8 mouse cellular contexts compared by ENCODE assay signal in genomic region chr2:31670551-31671035, GRCm38 (mm10). TPM values are rescaled to one million over a fixed set of nuclear protein-coding genes. Genes with fewer than 3 reads are reported as not detected.
A peak's percentile ranks its signal among the peaks of the same experiment; 100 is the strongest.
DNase-seq lines count a peak whose midpoint lies in the region; ATAC-seq and TF ChIP-seq lines count a peak whose summit lies in the region.

Exosc2 (plus strand) TSS chr2:31670715.

- H3K4me1 ChIP-seq in embryonic facial prominence, embryonic 13.5 days: peaks cover 14% of the 10 kb centered on the region
- peaks cover 3% of the 10 kb centered on the region; the same call in 1 of the 2 replicates for H3K4me1 ChIP-seq in kidney, adult 2 months (ENCODE audit: control insufficient read depth, insufficient read depth, low read length)
- H3K4me1 ChIP-seq in limb, embryonic 12.5 days (replicated peaks): peaks cover 15% of the 10 kb centered on the region
- peaks cover 20% of the 10 kb centered on the region for H3K4me1 ChIP-seq in midbrain, embryonic 15.5 days
- peaks cover 4% of the 10 kb centered on the region; the same call in 1 of the 2 replicates for H3K4me1 ChIP-seq in spleen, adult 2 months (ENCODE audit: control insufficient read depth, insufficient read depth, insufficient read length)

- no peak for TF ChIP-seq CTCF in kidney, adult 2 months (conservative IDR thresholded peaks at IDR 0.05; ENCODE audit: insufficient read depth, insufficient read length, low read depth, low read length)
- TF ChIP-seq CTCF in spleen, adult 2 months (IDR thresholded peaks at IDR 0.05; ENCODE audit: extremely low read depth, insufficient read depth, insufficient read length, insufficient replicate concordance): no peak

- peak; percentile 90 for DNase-seq in 3134 (ENCODE audit: extremely low read depth, insufficient read length, low spot score)
- peak; percentile 90 to 92 for DNase-seq in adrenal gland, postnatal 36 days
- peak; percentile 93 to 96 for DNase-seq in heart, adult 18-20 months
- peak; percentile 97 for DNase-seq in kidney, adult 2 months
- DNase-seq in spleen, adult 2 months (ENCODE audit: low read depth in 1 of 2, low spot score in 2 of 2): peak; percentile 85 to 91

- H3K27me3 ChIP-seq in embryonic facial prominence, embryonic 13.5 days: no peaks in the 10 kb centered on the region
- no peaks in the 10 kb centered on the region for H3K27me3 ChIP-seq in kidney, adult 2 months (replicated peaks; ENCODE audit: control insufficient read depth, insufficient read depth, low read length)
- peaks cover 3% of the 10 kb centered on the region; the same call in 1 of the 2 replicates for H3K27me3 ChIP-seq in limb, embryonic 12.5 days
- H3K27me3 ChIP-seq in midbrain, embryonic 15.5 days (replicated peaks): 0 out of 2 replicates have a peak, but pooled peaks cover 5% of the 10 kb centered on the region
- no peaks in the 10 kb centered on the region for H3K27me3 ChIP-seq in spleen, adult 2 months (ENCODE audit: control insufficient read depth, insufficient read depth, low read length)

- peak within 1 kb of the TSS; percentile 76 for H3K4me3 ChIP-seq in embryonic facial prominence, embryonic 13.5 days
- peak within 1 kb of the TSS; percentile 99 for H3K4me3 ChIP-seq in kidney, adult 2 months (ENCODE audit: insufficient read depth, low read depth, low read length)
- peak within 1 kb of the TSS; percentile 74 for H3K4me3 ChIP-seq in limb, embryonic 12.5 days (replicated peaks)
- H3K4me3 ChIP-seq in midbrain, embryonic 15.5 days: peak within 1 kb of the TSS; percentile 76
- H3K4me3 ChIP-seq in spleen, adult 2 months (ENCODE audit: extremely low read depth, insufficient read depth, insufficient read length): peak within 1 kb of the TSS; percentile 88

- peak within 1 kb of the TSS; percentile 90 for H3K9ac ChIP-seq in embryonic facial prominence, embryonic 13.5 days
- H3K9ac ChIP-seq in limb, embryonic 12.5 days (replicated peaks): peak within 1 kb of the TSS; percentile 83
- peak within 1 kb of the TSS; percentile 59 for H3K9ac ChIP-seq in midbrain, embryonic 15.5 days

- peak; percentile 93 for ATAC-seq in embryonic facial prominence, embryonic 13.5 days (ENCODE audit: insufficient number of reproducible peaks, insufficient read depth, low FRiP score, low TSS enrichment, low read depth)
- ATAC-seq in limb, embryonic 12.5 days (ENCODE audit: insufficient number of reproducible peaks, insufficient read depth, low FRiP score, low TSS enrichment, low read depth): peak; percentile 96
- ATAC-seq in midbrain, embryonic 15.5 days (replicated peaks): peak; percentile 97

- under 1% methylated on average over 27 of the region's 27 CpGs for WGBS in embryonic facial prominence, embryonic 13.5 days
- WGBS in kidney, adult 2 months: under 1% methylated on average over 27 of the region's 27 CpGs
- WGBS in limb, embryonic 12.5 days: under 1% methylated on average over 27 of the region's 27 CpGs
- WGBS in midbrain, embryonic 15.5 days: 1% methylated on average over 27 of the region's 27 CpGs
- 2% methylated on average over 27 of the region's 27 CpGs for WGBS in spleen, adult 2 months

- peak within 1 kb of the TSS; percentile 87 for H3K4me2 ChIP-seq in embryonic facial prominence, embryonic 13.5 days
- peak within 1 kb of the TSS; percentile 79 for H3K4me2 ChIP-seq in limb, embryonic 12.5 days
- peak within 1 kb of the TSS; percentile 71 for H3K4me2 ChIP-seq in midbrain, embryonic 15.5 days

- H3K27ac ChIP-seq in embryonic facial prominence, embryonic 13.5 days: peak within 1 kb of the TSS; percentile 87
- H3K27ac ChIP-seq in kidney, adult 2 months (ENCODE audit: insufficient read depth, low read depth, low read length): no peak within 1 kb of the TSS; the same call in 1 of the 2 replicates
- H3K27ac ChIP-seq in limb, embryonic 12.5 days: peak within 1 kb of the TSS; percentile 82
- H3K27ac ChIP-seq in midbrain, embryonic 15.5 days: 0 out of 2 replicates have a peak within 1 kb of the TSS, but pooled peaks have one; percentile 44
- H3K27ac ChIP-seq in spleen, adult 2 months (ENCODE audit: insufficient read depth, low read length): no peak within 1 kb of the TSS

- H3K36me3 ChIP-seq in embryonic facial prominence, embryonic 13.5 days: peaks cover 33% of the 10 kb centered on the region
- peaks cover 2% of the 10 kb centered on the region; the same call in 1 of the 2 replicates for H3K36me3 ChIP-seq in kidney, adult 2 months (ENCODE audit: control insufficient read depth, insufficient read depth, low read length)
- peaks cover 36% of the 10 kb centered on the region for H3K36me3 ChIP-seq in limb, embryonic 12.5 days
- H3K36me3 ChIP-seq in midbrain, embryonic 15.5 days (replicated peaks): peaks cover 6% of the 10 kb centered on the region; the same call in 1 of the 2 replicates
- H3K36me3 ChIP-seq in spleen, adult 2 months (ENCODE audit: control insufficient read depth, insufficient read depth, low read length): peaks cover 13% of the 10 kb centered on the region

- H3K9me3 ChIP-seq in embryonic facial prominence, embryonic 13.5 days: no peaks in the 10 kb centered on the region
- H3K9me3 ChIP-seq in limb, embryonic 12.5 days: no peaks in the 10 kb centered on the region
- H3K9me3 ChIP-seq in midbrain, embryonic 15.5 days: no peaks in the 10 kb centered on the region

- TF ChIP-seq POLR2A in kidney, adult 2 months (IDR thresholded peaks at IDR 0.05; ENCODE audit: low read depth, low read length): peak; percentile 89
- TF ChIP-seq POLR2A in spleen, adult 2 months (IDR thresholded peaks at IDR 0.05; ENCODE audit: low read depth, low read length): peak; percentile 88

RNA-seq across cellular contexts. Expression of gene Exosc2, which starts in this region (rescaled TPM):
- 10 to 100 TPM; 24.7 to 29.5 TPM for total RNA-seq in adrenal gland, postnatal 36 days (2021)
- 77.0 and 83.8 TPM in 2 replicates for polyA plus RNA-seq in embryonic facial prominence, embryonic 13.5 days (2015; fragmentation: Nextera tagmentation; extraction: Ambion mirVana)
- total RNA-seq in heart, adult 18-20 months (2021): 10 to 100 TPM in 1 of 2 experiments, 1 to 10 TPM in 1; 8.2 to 10.1 TPM
- 9.8 and 11.4 TPM in 2 replicates for polyA plus RNA-seq in kidney, adult 2 months (2012; rRNA removed)
- 88.3 and 94.9 TPM in 2 replicates for polyA plus RNA-seq in limb, embryonic 12.5 days (2016; fragmentation: Nextera tagmentation; extraction: Ambion mirVana)
- polyA plus RNA-seq in midbrain, embryonic 15.5 days (2015; fragmentation: Nextera tagmentation; extraction: Ambion mirVana): 40.3 and 46.0 TPM in 2 replicates
- 8.2 and 9.1 TPM in 2 replicates for polyA plus RNA-seq in spleen, adult 2 months (2012; rRNA removed)

Comparison
In these comparisons a context has a peak if more than half of its experiments do, and no peak if none do; other contexts are left out.
1. H3K27ac ChIP-seq: peak in embryonic facial prominence, embryonic 13.5 days (single experiment), limb, embryonic 12.5 days (single experiment) and midbrain, embryonic 15.5 days (single experiment); none in kidney, adult 2 months (single experiment) and spleen, adult 2 months (single experiment).
2. Peak in every context shown above with its lines, with median percentiles within 50 percentile points of each other: DNase-seq, ATAC-seq, H3K4me2 ChIP-seq, H3K4me3 ChIP-seq and H3K9ac ChIP-seq.